Mouse (Mus musculus): Measurements from ENCODE around the gene Pafah1b3.

DNA sequence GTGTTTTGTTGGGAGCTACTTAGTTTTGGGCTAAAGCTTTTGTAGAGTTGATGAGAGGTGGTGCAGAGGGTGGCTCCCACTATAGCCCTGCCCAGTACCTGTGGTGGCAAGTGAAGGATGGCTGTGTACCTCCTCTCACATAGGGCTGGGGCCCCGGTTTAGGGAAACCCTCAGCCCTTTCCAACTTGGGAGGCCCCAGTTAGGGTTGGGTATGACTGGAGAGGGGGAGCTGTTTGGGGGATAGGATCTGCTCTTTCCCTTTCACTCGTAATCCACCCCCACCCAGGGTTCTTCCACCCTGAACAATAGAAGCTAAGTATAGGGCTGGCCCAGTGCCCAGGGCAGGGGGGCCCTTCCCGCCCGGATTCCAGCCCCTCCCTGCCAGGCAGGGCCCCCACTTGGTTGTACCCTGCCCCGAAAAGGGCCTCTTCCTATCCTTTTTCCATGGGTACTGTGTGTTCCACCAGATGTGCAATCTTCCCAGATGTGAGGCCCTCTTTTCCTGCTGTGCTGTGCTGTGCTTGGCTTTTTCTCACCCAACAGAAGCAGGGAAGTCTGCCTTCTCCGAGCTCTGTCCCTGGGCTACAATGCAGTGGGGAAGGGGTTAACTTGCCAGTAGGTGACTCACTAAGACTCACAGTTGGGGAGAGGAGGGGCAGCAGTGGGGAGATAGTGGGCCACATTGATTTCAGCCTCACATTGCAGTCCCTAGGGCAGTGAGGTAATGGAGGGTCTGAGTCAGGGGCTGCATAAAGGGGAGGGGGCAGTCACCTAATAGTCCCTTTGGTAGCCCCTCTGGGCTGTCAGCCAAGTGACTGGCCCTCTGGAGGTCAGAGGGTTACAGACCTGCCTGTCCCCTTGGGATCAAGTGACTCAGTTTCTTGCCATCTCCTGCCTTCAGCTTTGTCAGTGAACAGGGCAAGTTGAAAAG lies 17.7 kb downstream of the Pafah1b3 start:
- TF ChIP-seq POLR2A (IDR thresholded peaks at IDR 0.05; ENCODE audit: borderline replicate concordance, extremely low read depth, low read depth, low read length): no peak
- TF ChIP-seq CTCF (IDR thresholded peaks at IDR 0.05; ENCODE audit: insufficient read depth, low read length): no peak
